In the genomic region with DNA sequence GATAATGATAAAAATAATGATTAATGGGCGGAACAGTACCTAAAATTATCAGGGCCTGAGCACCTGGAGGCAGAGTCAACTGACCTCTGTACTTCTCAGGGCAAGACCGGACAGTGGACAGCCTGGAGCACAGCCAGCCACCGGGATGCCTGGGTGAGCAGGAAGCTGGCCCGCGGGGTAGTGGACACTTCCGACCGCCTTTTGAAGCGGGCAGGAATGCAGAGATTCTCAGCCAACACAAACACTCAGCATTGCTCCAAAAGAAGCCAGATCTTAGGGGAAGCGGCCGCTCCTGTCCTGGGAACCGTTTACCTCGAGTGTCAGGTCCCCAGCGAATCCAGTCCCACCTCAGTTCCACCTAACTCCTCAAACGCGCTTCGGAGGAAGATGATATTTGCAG, we compare ENCODE assay signal across 7 mouse cellular contexts. TPM values are rescaled to one million over a fixed set of nuclear protein-coding genes. Genes with fewer than 3 reads are reported as not detected.
DNase-seq lines count a peak whose midpoint lies in the region; ATAC-seq lines count a peak whose summit lies in the region.

No protein-coding gene starts in this region.

- DNase-seq in Muller cell, postnatal 12 days (ENCODE audit: inconsistent ontology term), result peak; percentile 88
- DNase-seq in adrenal gland, postnatal 25 days, result peak; percentile 65
- no peak for DNase-seq in forebrain, embryonic 10.5 days (ENCODE audit: extremely low spot score, low spot score)
- no peak for DNase-seq in liver, embryonic 11.5 days (ENCODE audit: low spot score)
- no peak for DNase-seq in neural tube, embryonic 11.5 days (ENCODE audit: low spot score)
- no peak for DNase-seq in layer of hippocampus, adult 18-20 months (ENCODE audit: low spot score in 2 of 2)

- peaks cover 39% of the 10 kb centered on the region for H3K4me1 ChIP-seq in forebrain, embryonic 10.5 days
- H3K4me1 ChIP-seq in hindbrain, embryonic 15.5 days (replicated peaks), result peaks cover 19% of the 10 kb centered on the region
- H3K4me1 ChIP-seq in liver, embryonic 11.5 days (replicated peaks; ENCODE audit: control insufficient read depth, insufficient read depth, low read length), result peaks cover 9% of the 10 kb centered on the region
- peaks cover 14% of the 10 kb centered on the region for H3K4me1 ChIP-seq in neural tube, embryonic 11.5 days (ENCODE audit: control insufficient read depth, insufficient read depth, low read length)

- 14% methylated on average over 16 of the region's 16 CpGs for WGBS in forebrain, embryonic 10.5 days
- 13% methylated on average over 16 of the region's 16 CpGs for WGBS in hindbrain, embryonic 15.5 days
- 9% methylated on average over 16 of the region's 16 CpGs for WGBS in liver, embryonic 11.5 days
- 20% methylated on average over 16 of the region's 16 CpGs for WGBS in neural tube, embryonic 11.5 days

- H3K9ac ChIP-seq in hindbrain, embryonic 15.5 days, result no peak overlapping the region
- H3K9ac ChIP-seq in liver, embryonic 11.5 days (ENCODE audit: low read depth, low read length), result peak overlapping the region; percentile 30; the same call in 1 of the 2 replicates
- H3K9ac ChIP-seq in neural tube, embryonic 11.5 days (ENCODE audit: low read length), result no peak overlapping the region

- no peaks in the 10 kb centered on the region for H3K9me3 ChIP-seq in forebrain, embryonic 10.5 days
- H3K9me3 ChIP-seq in hindbrain, embryonic 15.5 days, result no peaks in the 10 kb centered on the region
- H3K9me3 ChIP-seq in liver, embryonic 11.5 days (ENCODE audit: control insufficient read depth, low read length), result no peaks in the 10 kb centered on the region
- no peaks in the 10 kb centered on the region for H3K9me3 ChIP-seq in neural tube, embryonic 11.5 days (ENCODE audit: control insufficient read depth, low read length)

- 0 out of 2 replicates have a peak overlapping the region, but pooled peaks have one; percentile 59 for H3K27ac ChIP-seq in forebrain, embryonic 10.5 days
- H3K27ac ChIP-seq in hindbrain, embryonic 15.5 days (replicated peaks), result no peak overlapping the region
- H3K27ac ChIP-seq in liver, embryonic 11.5 days (ENCODE audit: low read depth, low read length), result no peak overlapping the region
- no peak overlapping the region for H3K27ac ChIP-seq in neural tube, embryonic 11.5 days (ENCODE audit: low read depth, low read length)

- no peaks in the 10 kb centered on the region for H3K36me3 ChIP-seq in forebrain, embryonic 10.5 days (replicated peaks)
- no peaks in the 10 kb centered on the region for H3K36me3 ChIP-seq in hindbrain, embryonic 15.5 days
- no peaks in the 10 kb centered on the region for H3K36me3 ChIP-seq in liver, embryonic 11.5 days (ENCODE audit: control insufficient read depth, insufficient read depth, low read length)
- no peaks in the 10 kb centered on the region for H3K36me3 ChIP-seq in neural tube, embryonic 11.5 days (ENCODE audit: control insufficient read depth, insufficient read depth, low read length)

- peak overlapping the region; percentile 84 for H3K4me2 ChIP-seq in hindbrain, embryonic 15.5 days
- peak overlapping the region; percentile 70 for H3K4me2 ChIP-seq in liver, embryonic 11.5 days
- peak overlapping the region; percentile 83 for H3K4me2 ChIP-seq in neural tube, embryonic 11.5 days (ENCODE audit: low read depth)

- ATAC-seq in hindbrain, embryonic 15.5 days (ENCODE audit: low FRiP score, low read depth), result no peak
- ATAC-seq in liver, embryonic 11.5 days (replicated peaks; ENCODE audit: low FRiP score), result no peak
- no peak for ATAC-seq in neural tube, embryonic 11.5 days (ENCODE audit: insufficient read depth, low FRiP score, low TSS enrichment)

- peak overlapping the region; percentile 51 for H3K4me3 ChIP-seq in forebrain, embryonic 10.5 days
- peak overlapping the region; percentile 40 for H3K4me3 ChIP-seq in hindbrain, embryonic 15.5 days
- peak overlapping the region; percentile 39 for H3K4me3 ChIP-seq in liver, embryonic 11.5 days (ENCODE audit: low read depth, low read length)
- peak overlapping the region; percentile 37 for H3K4me3 ChIP-seq in neural tube, embryonic 11.5 days (ENCODE audit: low read depth, low read length)

- H3K27me3 ChIP-seq in forebrain, embryonic 10.5 days (ENCODE audit: poor library complexity, severe bottlenecking), result peaks cover 53% of the 10 kb centered on the region
- H3K27me3 ChIP-seq in hindbrain, embryonic 15.5 days, result peaks cover 34% of the 10 kb centered on the region
- no peaks in the 10 kb centered on the region; the same call in 1 of the 2 replicates for H3K27me3 ChIP-seq in liver, embryonic 11.5 days (replicated peaks; ENCODE audit: control insufficient read depth, insufficient read depth, low read length)
- 0 out of 2 replicates have a peak, but pooled peaks cover 2% of the 10 kb centered on the region for H3K27me3 ChIP-seq in neural tube, embryonic 11.5 days (ENCODE audit: control insufficient read depth, insufficient read depth, low read length)

RNA-seq across cellular contexts. Expression of a gene that starts 1.0 kb away (rescaled TPM):
- 9.2 and 10.3 TPM in 2 replicates for total RNA-seq in adrenal gland, postnatal 25 days (2021)
- polyA plus RNA-seq in forebrain, embryonic 10.5 days (2016; fragmentation: Nextera tagmentation; extraction: Ambion mirVana), result 6.7 TPM in 2 replicates
- polyA plus RNA-seq in hindbrain, embryonic 15.5 days (2015; fragmentation: Nextera tagmentation; extraction: Ambion mirVana), result 7.6 and 9.8 TPM in 2 replicates
- polyA plus RNA-seq in liver, embryonic 11.5 days (2014; fragmentation: Nextera tagmentation; extraction: Ambion mirVana), result 39.7 and 40.7 TPM in 2 replicates
- polyA plus RNA-seq in neural tube, embryonic 11.5 days (2014; fragmentation: Nextera tagmentation; extraction: Ambion mirVana), result 7.4 and 8.6 TPM in 2 replicates
- total RNA-seq in layer of hippocampus, adult 18-20 months (2021), result 1 to 10 TPM; 1.2 to 1.5 TPM

RNA-seq across cellular contexts. Expression of a gene that starts 48.0 kb away (rescaled TPM):
- 791 and 964 TPM in 2 replicates for total RNA-seq in adrenal gland, postnatal 25 days (2021)
- 797 and 870 TPM in 2 replicates for polyA plus RNA-seq in forebrain, embryonic 10.5 days (2016; fragmentation: Nextera tagmentation; extraction: Ambion mirVana)
- polyA plus RNA-seq in hindbrain, embryonic 15.5 days (2015; fragmentation: Nextera tagmentation; extraction: Ambion mirVana), result 1,624 and 1,630 TPM in 2 replicates
- 541 and 569 TPM in 2 replicates for polyA plus RNA-seq in liver, embryonic 11.5 days (2014; fragmentation: Nextera tagmentation; extraction: Ambion mirVana)
- polyA plus RNA-seq in neural tube, embryonic 11.5 days (2014; fragmentation: Nextera tagmentation; extraction: Ambion mirVana), result 1,035 and 1,076 TPM in 2 replicates
- 100 to 1,000 TPM; 351 to 386 TPM for total RNA-seq in layer of hippocampus, adult 18-20 months (2021)

RNA-seq across cellular contexts. Expression of a gene that starts 48.1 kb away (rescaled TPM):
- 13.2 and 14.5 TPM in 2 replicates for total RNA-seq in adrenal gland, postnatal 25 days (2021)
- 21.6 and 22.7 TPM in 2 replicates for polyA plus RNA-seq in forebrain, embryonic 10.5 days (2016; fragmentation: Nextera tagmentation; extraction: Ambion mirVana)
- polyA plus RNA-seq in hindbrain, embryonic 15.5 days (2015; fragmentation: Nextera tagmentation; extraction: Ambion mirVana), result 13.5 and 15.3 TPM in 2 replicates
- 23.5 and 24.3 TPM in 2 replicates for polyA plus RNA-seq in liver, embryonic 11.5 days (2014; fragmentation: Nextera tagmentation; extraction: Ambion mirVana)
- polyA plus RNA-seq in neural tube, embryonic 11.5 days (2014; fragmentation: Nextera tagmentation; extraction: Ambion mirVana), result 19.4 and 23.8 TPM in 2 replicates
- 1 to 10 TPM; 6.7 to 7.8 TPM for total RNA-seq in layer of hippocampus, adult 18-20 months (2021)

Comparison
In these comparisons a context has a peak if more than half of its experiments do, and no peak if none do; other contexts are left out.
1. DNase-seq: peak in Muller cell, postnatal 12 days (single experiment) and adrenal gland, postnatal 25 days (single experiment); none in forebrain, embryonic 10.5 days (single experiment), liver, embryonic 11.5 days (single experiment), neural tube, embryonic 11.5 days (single experiment) and layer of hippocampus, adult 18-20 months (0 of 2).
2. Peak in every context shown above with its lines, with median percentiles within 50 percentile points of each other: H3K4me3 ChIP-seq and H3K4me2 ChIP-seq.